Mouse (Mus musculus) neural tube, embryonic 11.5 days (tissue): ENCODE measurements around the gene Sfxn3. TPM values are rescaled to one million over a fixed set of nuclear protein-coding genes. Genes with fewer than 3 reads are reported as not detected.
A peak's percentile ranks its signal among the peaks of the same experiment; 100 is the strongest.

ENCODE experiments used
- ATAC-seq: fragments of 200-750 bp; cut with Nextera tagmentation; 2 replicates; pipeline ENCODE4 v1.8.0; 2017; ENCODE audit warnings: moderate number of reproducible peaks, mild to moderate bottlenecking, moderate TSS enrichment, moderate library complexity; ENCODE audit not compliant: insufficient read depth, low FRiP score, low TSS enrichment
- DNase-seq: peaks from one replicate; pipeline ENCODE4 v3.0.0-alpha.2; 2015; ENCODE audit warnings: low spot score
- H3K27ac ChIP-seq: fragments of 300-500 bp; sonication (generic); 2 replicates; pipeline ENCODE4 v1.5.1; 2014; ENCODE audit warnings: low read depth, mild to moderate bottlenecking, low read length
- H3K27me3 ChIP-seq: fragments of 300-500 bp; sonication (generic); 2 replicates; pipeline ENCODE4 v1.6.1; 2014; ENCODE audit warnings: mild to moderate bottlenecking, low read length, mixed read lengths; ENCODE audit not compliant: control insufficient read depth, insufficient read depth
- H3K36me3 ChIP-seq: fragments of 300-500 bp; sonication (generic); 2 replicates; pipeline ENCODE4 v1.6.1; 2014; ENCODE audit warnings: mild to moderate bottlenecking, low read length, moderate library complexity, mixed read lengths; ENCODE audit not compliant: control insufficient read depth, insufficient read depth
- H3K4me1 ChIP-seq: fragments of 300-500 bp; sonication (generic); 2 replicates; pipeline ENCODE4 v1.6.1; 2014; ENCODE audit warnings: low read length, mixed read lengths; ENCODE audit not compliant: control insufficient read depth, insufficient read depth
- H3K4me2 ChIP-seq: fragments of 300-500 bp; sonication (generic); 2 replicates; pipeline ENCODE4 v1.6.1; 2014; ENCODE audit warnings: low read depth, mild to moderate bottlenecking, moderate library complexity
- H3K4me3 ChIP-seq: fragments of 300-500 bp; sonication (generic); 2 replicates; pipeline ENCODE4 v1.5.1; 2014; ENCODE audit warnings: low read depth, low read length
- H3K9ac ChIP-seq: fragments of 300-500 bp; sonication (generic); 2 replicates; pipeline ENCODE4 v1.6.1; 2014; ENCODE audit warnings: mild to moderate bottlenecking, low read length
- H3K9me3 ChIP-seq: fragments of 300-500 bp; sonication (generic); 2 replicates; pipeline ENCODE4 v1.6.1; 2016; ENCODE audit warnings: low read length; ENCODE audit not compliant: control insufficient read depth
- WGBS: fragments of 180-500 bp; shearing (Covaris S2); extraction: QIAGEN DNeasy Blood & Tissue Kit; methylation state at CpG from one replicate; pipeline ENCODE4 v1.1.7; 2014; 5-methylcytosine and 5-hydroxymethylcytosine counted together
- polyA plus RNA-seq: library from polyadenylated mRNA; unstranded; fragments of >200 nt; fragmentation: Nextera tagmentation; extraction: Ambion mirVana; gene quantifications from 2 replicates; pipeline ENCODE4 v1.2.1, GENCODE M21; 2014

Gene Sfxn3
- polyA plus RNA-seq, 1 experiment from 2014 or later: 23.3 TPM

DNA sequence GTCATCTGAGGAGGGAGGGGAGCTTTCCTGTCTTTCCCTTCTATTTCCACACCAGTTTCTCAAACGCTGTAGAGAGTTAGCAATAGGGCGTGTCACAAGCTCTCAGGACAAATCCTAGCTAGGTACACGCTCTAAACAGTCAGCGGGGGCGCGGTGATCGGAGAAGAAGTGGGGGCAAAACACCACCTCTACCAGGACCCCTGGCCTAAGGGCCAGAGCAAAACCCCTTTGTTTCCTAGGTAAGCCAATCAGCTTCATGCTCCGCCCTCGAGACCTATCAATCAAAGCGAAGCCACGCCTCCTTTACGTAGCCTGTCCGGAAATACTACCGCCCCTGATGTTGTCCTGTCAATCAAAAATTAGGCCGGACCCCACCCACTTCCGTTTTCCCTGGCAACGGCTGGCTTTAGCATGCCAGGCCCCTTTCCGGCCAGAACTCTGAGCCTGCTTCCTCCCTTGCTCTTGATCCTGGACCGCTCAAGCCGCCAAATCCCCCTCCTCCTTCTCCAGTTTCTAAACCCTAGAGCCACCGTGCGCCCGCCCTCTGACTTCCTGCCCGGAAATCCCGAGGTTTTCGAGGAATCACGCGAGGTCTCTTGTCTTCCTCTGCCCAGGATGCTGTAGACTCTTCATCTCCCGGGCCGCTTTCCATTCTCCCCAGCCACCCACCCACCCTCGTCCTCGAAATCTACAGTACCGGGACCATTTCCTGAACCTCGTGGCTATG is 11.0 kb downstream of the Sfxn3 start:
- WGBS: under 1% methylated on average over 34 of the region's 34 CpGs

DNA sequence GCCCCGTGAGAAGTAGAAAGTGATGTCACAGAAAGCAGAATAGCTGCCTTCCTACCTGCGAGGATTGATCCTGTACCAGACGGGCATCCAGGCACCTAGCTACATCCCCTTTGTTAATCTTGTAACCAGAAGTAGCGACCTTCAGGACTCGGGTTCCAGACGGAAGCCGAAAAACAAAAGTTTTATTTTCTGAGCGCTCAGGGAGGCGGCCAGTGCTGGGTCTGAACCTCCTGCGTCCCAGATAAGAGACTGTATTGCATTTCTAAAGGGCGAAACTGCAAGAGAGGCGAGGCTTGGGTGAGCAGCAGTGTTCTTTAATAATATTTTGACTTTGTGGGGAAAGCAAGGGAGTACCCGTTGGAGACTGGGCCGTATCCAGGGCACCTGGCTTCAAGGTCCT is 11.5 kb downstream of the Sfxn3 start:
- H3K9me3 ChIP-seq: no peaks in the 10 kb centered on the region
- DNase-seq (no peak), ATAC-seq (no peak)
- peak overlapping the region; percentile 97 for H3K27ac ChIP-seq
- no peaks in the 10 kb centered on the region for H3K36me3 ChIP-seq
- peak overlapping the region; percentile 64 for H3K4me3 ChIP-seq
- H3K4me2 ChIP-seq: peak overlapping the region; percentile 67
- peak overlapping the region; percentile 92 for H3K9ac ChIP-seq
- H3K4me1 ChIP-seq: 0 out of 2 replicates have a peak, but pooled peaks cover 5% of the 10 kb centered on the region
- WGBS: 1% methylated on average over 14 of the region's 14 CpGs
- H3K27me3 ChIP-seq: peaks cover under 1% of the 10 kb centered on the region; the same call in 1 of the 2 replicates

More for the DNA sequence above, 11.0 kb downstream of the Sfxn3 start:
- H3K4me1 ChIP-seq: 0 out of 2 replicates have a peak, but pooled peaks cover 5% of the 10 kb centered on the region
- peak overlapping the region; percentile 64 for H3K4me3 ChIP-seq
- no peaks in the 10 kb centered on the region for H3K27me3 ChIP-seq
- DNase-seq: peak; percentile 97
- H3K36me3 ChIP-seq: no peaks in the 10 kb centered on the region
- peak overlapping the region; percentile 67 for H3K4me2 ChIP-seq
- H3K27ac ChIP-seq: peak overlapping the region; percentile 97
- no peaks in the 10 kb centered on the region for H3K9me3 ChIP-seq
- peak; percentile 91 for ATAC-seq
- peak overlapping the region; percentile 92 for H3K9ac ChIP-seq

DNA sequence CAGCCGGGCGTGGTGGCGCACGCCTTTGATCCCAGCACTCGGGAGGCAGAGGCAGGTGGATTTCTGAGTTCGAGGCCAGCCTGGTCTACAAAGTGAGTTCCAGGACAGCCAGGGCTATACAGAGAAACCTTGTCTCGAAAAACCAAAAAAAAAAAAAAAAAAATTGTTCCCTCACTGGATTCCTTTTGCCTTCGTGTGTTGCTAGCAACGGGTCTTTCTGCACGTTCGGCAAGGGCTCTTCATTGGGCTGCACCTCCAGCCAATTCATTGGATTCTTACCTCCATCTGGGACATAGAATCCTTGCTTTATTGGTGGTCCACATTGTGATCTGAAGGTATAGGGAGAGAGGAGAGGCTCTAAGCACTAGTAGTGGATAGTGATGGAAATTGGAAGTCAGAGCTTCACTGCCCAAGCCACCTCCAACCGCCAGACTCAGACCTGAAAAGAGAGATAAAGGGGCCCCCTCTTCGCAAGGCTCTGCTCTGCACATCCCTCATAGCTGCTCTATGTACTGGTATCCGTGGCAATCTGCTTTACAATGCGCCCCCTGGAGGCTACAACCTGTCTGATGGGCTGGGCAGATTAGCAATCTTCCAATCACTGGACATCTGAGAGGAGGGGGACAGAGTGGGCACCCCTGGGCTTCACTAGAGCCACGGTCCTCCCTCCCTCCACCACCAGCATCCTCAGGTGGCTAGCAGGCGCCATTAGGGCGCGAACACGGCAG is 16.4 kb downstream of the Sfxn3 start:
- Histone ChIP-seq H3K9ac (no peak overlapping the region), H3K27me3 (peaks cover 47% of the 10 kb centered on the region), H3K36me3 (no peaks in the 10 kb centered on the region), H3K4me1 (peaks cover 4% of the 10 kb centered on the region; the same call in 1 of the 2 replicates), H3K9me3 (no peaks in the 10 kb centered on the region), H3K27ac (no peak overlapping the region), H3K4me2 (no peak overlapping the region), H3K4me3 (no peak overlapping the region)
- 41% methylated on average over 18 of the region's 20 CpGs for WGBS
- no peak for ATAC-seq
- peak; percentile 54 for DNase-seq

DNA sequence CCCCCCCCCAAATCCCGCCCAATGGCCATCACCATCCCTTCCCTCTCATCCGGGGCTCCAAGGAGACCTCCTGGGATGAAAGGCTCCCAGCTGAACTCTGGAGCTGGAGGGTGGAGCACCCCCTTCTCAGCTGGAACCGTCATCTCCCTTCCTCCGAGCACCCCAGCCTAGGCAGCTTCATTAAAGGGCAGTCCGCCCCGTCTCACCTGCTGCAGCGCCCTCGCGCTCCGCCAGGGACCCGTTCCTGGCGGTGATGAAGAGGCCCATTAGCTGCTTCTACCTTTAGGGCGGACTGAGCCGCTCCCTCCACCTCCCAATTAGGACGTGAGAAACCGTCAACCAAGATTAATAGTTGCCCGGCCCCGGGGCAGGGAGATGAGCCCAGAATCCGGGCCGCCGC is 17.9 kb downstream of the Sfxn3 start:
- no peak for DNase-seq
- H3K27me3 ChIP-seq: peaks cover 47% of the 10 kb centered on the region
- 1% methylated on average over 21 of the region's 21 CpGs for WGBS

DNA sequence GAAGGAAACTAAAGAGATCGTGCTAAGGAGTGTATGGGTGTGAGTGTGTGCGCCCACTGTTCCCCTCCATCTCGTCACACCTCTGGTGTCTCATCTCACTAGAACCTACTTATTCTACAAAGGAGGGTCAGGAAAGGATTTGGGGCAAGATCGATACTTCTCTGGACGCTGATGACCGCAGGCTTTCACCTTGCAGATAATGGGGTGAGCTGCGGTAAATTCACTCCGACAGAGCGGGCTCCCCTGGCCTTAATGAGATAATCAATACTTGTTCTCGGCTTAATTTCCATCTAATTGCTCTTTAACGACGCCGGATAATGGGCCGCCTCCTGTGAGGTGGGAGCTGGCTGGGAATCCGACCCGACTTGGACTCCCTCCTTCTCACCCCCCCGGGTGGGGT is 19.9 kb downstream of the Sfxn3 start:
- DNase-seq (no peak), ATAC-seq (no peak)
- peaks cover 50% of the 10 kb centered on the region for H3K27me3 ChIP-seq
- no peak overlapping the region for H3K4me2 ChIP-seq
- 12% methylated on average over 17 of the region's 17 CpGs for WGBS
- H3K9me3 ChIP-seq: no peaks in the 10 kb centered on the region
- no peaks in the 10 kb centered on the region for H3K36me3 ChIP-seq
- no peak overlapping the region for H3K9ac ChIP-seq
- H3K27ac ChIP-seq: no peak overlapping the region
- peaks cover 4% of the 10 kb centered on the region; the same call in 1 of the 2 replicates for H3K4me1 ChIP-seq
- no peak overlapping the region for H3K4me3 ChIP-seq

More for the DNA sequence above, 17.9 kb downstream of the Sfxn3 start:
- Histone ChIP-seq H3K36me3 (no peaks in the 10 kb centered on the region), H3K9me3 (no peaks in the 10 kb centered on the region), H3K4me2 (no peak overlapping the region), H3K4me3 (no peak overlapping the region), H3K4me1 (peaks cover 4% of the 10 kb centered on the region; the same call in 1 of the 2 replicates), H3K27ac (no peak overlapping the region), H3K9ac (no peak overlapping the region)
- no peak for ATAC-seq

DNA sequence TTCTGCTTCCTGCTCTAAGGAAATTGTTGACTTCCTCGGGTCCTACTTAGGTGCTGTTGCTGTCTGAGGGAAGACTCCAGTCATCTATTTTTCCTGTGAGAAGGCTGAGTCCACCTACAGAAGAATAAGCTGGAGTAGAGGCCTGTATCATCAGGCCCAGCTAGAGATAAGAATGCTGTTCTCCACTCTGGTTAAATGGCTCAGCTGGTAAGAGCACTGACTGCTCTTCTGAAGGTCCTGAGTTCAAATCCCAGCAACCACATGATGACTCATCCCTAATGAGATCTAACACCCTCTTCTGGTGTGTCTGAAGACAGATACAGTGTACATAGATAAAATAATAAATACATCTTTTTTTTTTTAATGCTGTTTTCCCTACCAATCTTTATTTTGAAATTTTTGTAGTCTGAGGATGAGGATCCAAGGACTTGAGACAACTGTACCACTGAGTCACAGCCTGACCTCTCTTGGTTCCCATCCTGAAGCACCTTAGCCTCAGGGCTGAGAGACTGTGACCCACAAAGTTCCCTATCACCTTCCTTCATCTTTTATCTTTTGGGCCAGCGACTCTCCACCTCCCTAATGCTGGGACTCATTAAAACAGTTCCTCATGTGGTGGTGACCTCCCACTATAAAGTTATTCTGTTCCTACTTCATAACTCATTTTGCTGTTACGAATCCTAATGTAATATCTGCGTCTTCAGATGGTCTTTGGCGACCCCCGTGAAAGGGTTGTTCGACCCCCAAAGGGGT is 20.6 kb downstream of the Sfxn3 start:
- H3K4me2 ChIP-seq: no peak overlapping the region
- H3K9ac ChIP-seq: no peak overlapping the region
- no peak overlapping the region for H3K27ac ChIP-seq
- peaks cover 50% of the 10 kb centered on the region for H3K27me3 ChIP-seq
- H3K4me3 ChIP-seq: no peak overlapping the region
- WGBS: 78% methylated on average over 7 of the region's 7 CpGs
- DNase-seq (no peak), ATAC-seq (no peak)
- H3K36me3 ChIP-seq: no peaks in the 10 kb centered on the region
- H3K9me3 ChIP-seq: no peaks in the 10 kb centered on the region
- H3K4me1 ChIP-seq: peaks cover 4% of the 10 kb centered on the region; the same call in 1 of the 2 replicates

DNA sequence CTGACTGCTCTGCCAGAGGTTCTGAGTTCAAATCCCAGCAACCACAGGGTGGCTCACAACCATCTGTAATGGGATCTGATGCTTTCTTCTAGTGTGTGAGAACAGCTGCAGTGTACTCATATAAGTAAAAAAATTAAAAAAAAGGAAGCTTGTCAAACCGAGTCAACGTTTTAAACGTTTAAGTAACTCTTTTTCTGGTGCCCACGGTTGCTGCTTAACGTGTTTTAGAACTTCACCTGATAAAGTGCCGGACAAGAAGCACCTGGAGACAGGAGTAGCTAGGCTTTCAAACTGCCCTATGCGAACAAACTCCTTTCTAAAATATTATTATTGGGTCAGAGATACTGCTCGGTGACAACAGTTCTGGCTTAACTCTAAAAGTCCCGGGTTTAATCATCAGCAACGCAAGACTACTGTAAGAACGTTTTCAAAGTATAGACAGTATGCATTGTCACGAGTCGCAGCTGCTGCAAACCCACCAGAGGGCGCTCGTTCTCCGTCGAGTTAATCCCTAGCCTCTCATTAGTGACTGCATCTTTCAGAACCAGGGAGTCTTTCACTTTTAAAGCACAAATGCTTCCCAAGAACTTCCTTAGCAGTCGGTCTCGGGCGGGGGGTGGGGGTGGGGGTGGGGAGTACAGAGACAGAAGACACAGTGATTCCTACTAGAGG is 26.7 kb downstream of the Sfxn3 start:
- DNase-seq (peak; percentile 83), ATAC-seq (peak; percentile 48; the same call in 1 of the 2 replicates)
- WGBS: 10% methylated on average over 20 of the region's 20 CpGs
- Histone ChIP-seq H3K27me3 (peaks cover 43% of the 10 kb centered on the region), H3K4me1 (peaks cover 12% of the 10 kb centered on the region; the same call in 1 of the 2 replicates), H3K27ac (no peak overlapping the region), H3K9ac (peak overlapping the region; percentile 64), H3K9me3 (no peaks in the 10 kb centered on the region), H3K4me3 (peak overlapping the region; percentile 44), H3K4me2 (peak overlapping the region; percentile 95), H3K36me3 (no peaks in the 10 kb centered on the region)
